Mouse (Mus musculus) right cerebral cortex, postnatal 4 days (tissue): ENCODE measurements around the gene Eif2b5.
A peak's percentile ranks its signal among the peaks of the same experiment; 100 is the strongest.
"Not testable (repeated sequence)": the region's sequence is repeated elsewhere in the genome, so short reads cannot be mapped to it uniquely, and the experiment has no call there.

ENCODE experiments used
- DNase-seq: peaks from one replicate; pipeline ENCODE4 v3.0.0-alpha.2; 2022

Eif2b5 gene

GRCm38 (mm10) chr16:20498677-20499475 is at the start of gene Eif2b5:
Gene Eif2b5 (plus strand): TSS chr16:20498817.
- DNase-seq, result peak; percentile 78

GRCm38 (mm10) chr16:20451774-20452173 is 46.8 kb upstream of the Eif2b5 start:
- DNase-seq, result no peak

- no peak for DNase-seq
Observed at GRCm38 (mm10) chr16:20454155-20454654, 44.4 kb upstream of the Eif2b5 start.

- no peak for DNase-seq
Observed at GRCm38 (mm10) chr16:20456106-20456505, 42.5 kb upstream of the Eif2b5 start.

GRCm38 (mm10) chr16:20458736-20459135 is 39.9 kb upstream of the Eif2b5 start:
- not testable (repeated sequence) for DNase-seq

GRCm38 (mm10) chr16:20464725-20465124 is 33.9 kb upstream of the Eif2b5 start:
- DNase-seq, result no peak

GRCm38 (mm10) chr16:20470981-20471380 is 27.6 kb upstream of the Eif2b5 start:
- DNase-seq, result no peak

GRCm38 (mm10) chr16:20471686-20472085 is 26.9 kb upstream of the Eif2b5 start:
- DNase-seq, result no peak

- DNase-seq, result no peak
Observed at GRCm38 (mm10) chr16:20473748-20474147, 24.9 kb upstream of the Eif2b5 start.

- no peak for DNase-seq
Observed at GRCm38 (mm10) chr16:20474211-20474610, 24.4 kb upstream of the Eif2b5 start.

- no peak for DNase-seq
Observed at GRCm38 (mm10) chr16:20474786-20475185, 23.8 kb upstream of the Eif2b5 start.

GRCm38 (mm10) chr16:20475335-20475734 is 23.3 kb upstream of the Eif2b5 start:
- DNase-seq, result no peak

GRCm38 (mm10) chr16:20476857-20477256 is 21.8 kb upstream of the Eif2b5 start:
- DNase-seq, result no peak

GRCm38 (mm10) chr16:20477270-20477669 is 21.3 kb upstream of the Eif2b5 start:
- DNase-seq, result no peak

GRCm38 (mm10) chr16:20478504-20478903 is 20.1 kb upstream of the Eif2b5 start:
- DNase-seq, result no peak

- not testable (repeated sequence) for DNase-seq
Observed at GRCm38 (mm10) chr16:20479026-20479760, 19.4 kb upstream of the Eif2b5 start.

GRCm38 (mm10) chr16:20480115-20480514 is 18.5 kb upstream of the Eif2b5 start:
- DNase-seq, result no peak

GRCm38 (mm10) chr16:20481746-20482145 is 16.9 kb upstream of the Eif2b5 start:
- no peak for DNase-seq

- not testable (repeated sequence) for DNase-seq
Observed at GRCm38 (mm10) chr16:20483716-20484115, 14.9 kb upstream of the Eif2b5 start.

GRCm38 (mm10) chr16:20485061-20485460 is 13.6 kb upstream of the Eif2b5 start:
- DNase-seq, result no peak

GRCm38 (mm10) chr16:20486048-20486447 is 12.6 kb upstream of the Eif2b5 start:
- no peak for DNase-seq

GRCm38 (mm10) chr16:20488151-20488550 is 10.5 kb upstream of the Eif2b5 start:
- no peak for DNase-seq

- not testable (repeated sequence) for DNase-seq
Observed at GRCm38 (mm10) chr16:20488751-20489150, 9.9 kb upstream of the Eif2b5 start.

GRCm38 (mm10) chr16:20489233-20489632 is 9.4 kb upstream of the Eif2b5 start:
- no peak for DNase-seq
